Mouse (Mus musculus): ENCODE measurements around the gene Gm49368.

Gene Gm49368

GRCm38 (mm10) chr7:128045640-128046039 lies 16.8 kb upstream of the Gm49368 start:
- ChIA-PET CTCF (no interaction called here), POLR2A (interaction anchor here in 2 of 4 experiments (1.0 to 1.2 kb wide), 2 partner anchors 14 to 105 kb away, joined by 3 read pairs; no protein-coding TSS in a partner anchor)

- ChIA-PET CTCF (no interaction called here), POLR2A (interaction anchor here in 1 of 4 experiments (0.6 kb wide), 1 partner anchor 376 kb away, joined by 3 read pairs; no protein-coding TSS in a partner anchor)
Observed at GRCm38 (mm10) chr7:128048819-128049218, 13.7 kb upstream of the Gm49368 start.

GRCm38 (mm10) chr7:128049254-128049653 lies 13.2 kb upstream of the Gm49368 start:
- POLR2A ChIA-PET: interaction anchor here in 2 of 4 experiments (0.6 kb wide), 2 partner anchors 376 to 469 kb away, joined by 3 to 4 read pairs; no protein-coding TSS in a partner anchor
- CTCF ChIA-PET: interaction anchor here in 1 of 4 experiments (0.7 kb wide), 1 partner anchor 676 kb away, joined by 3 read pairs; no protein-coding TSS in a partner anchor

- CTCF ChIA-PET: interaction anchor here in 1 of 4 experiments (1.1 kb wide), 1 partner anchor 46 kb away, joined by 3 read pairs; no protein-coding TSS in a partner anchor
- POLR2A ChIA-PET: interaction anchor here in 3 of 4 experiments (0.6 to 2.1 kb wide), 5 partner anchors 14 to 40 kb away, joined by 3 to 6 read pairs (median 4); no protein-coding TSS in a partner anchor
Observed at GRCm38 (mm10) chr7:128050739-128051138, 11.7 kb upstream of the Gm49368 start.

GRCm38 (mm10) chr7:128053061-128053460 lies 9.4 kb upstream of the Gm49368 start:
- ChIA-PET CTCF (interaction anchor here in 1 of 4 experiments (0.6 kb wide), 1 partner anchor 16 kb away, joined by 3 read pairs; no protein-coding TSS in a partner anchor), POLR2A (interaction anchor here in 1 of 4 experiments (1.0 to 1.3 kb wide), 3 partner anchors 8 to 21 kb away, joined by 3 read pairs; no protein-coding TSS in a partner anchor)

GRCm38 (mm10) chr7:128056917-128057444 lies 5.5 kb upstream of the Gm49368 start:
- POLR2A ChIA-PET: no interaction called here

GRCm38 (mm10) chr7:128057860-128058259 lies 4.6 kb upstream of the Gm49368 start:
- ChIA-PET CTCF (interaction anchor here in 2 of 4 experiments (0.5 to 0.6 kb wide), 3 partner anchors 139 to 369 kb away, joined by 3 to 5 read pairs (median 4); no protein-coding TSS in a partner anchor), POLR2A (interaction anchor here in 3 of 4 experiments (0.5 to 0.8 kb wide), 4 partner anchors 8 to 587 kb away, joined by 3 to 4 read pairs (median 3); no protein-coding TSS in a partner anchor)

More at GRCm38 (mm10) chr7:128056917-128057444, 5.5 kb upstream of the Gm49368 start:
- CTCF ChIA-PET: interaction anchor here in 1 of 4 experiments (0.7 kb wide), 1 partner anchor 135 kb away, joined by 5 read pairs; no protein-coding TSS in a partner anchor

GRCm38 (mm10) chr7:128058576-128058975 lies 3.9 kb upstream of the Gm49368 start:
- ChIA-PET CTCF (interaction anchor here in 2 of 4 experiments (0.5 to 0.6 kb wide), 3 partner anchors 140 to 369 kb away, joined by 3 to 5 read pairs (median 4); no protein-coding TSS in a partner anchor), POLR2A (interaction anchor here in 1 of 4 experiments (0.6 to 2.5 kb wide), 3 partner anchors 27 to 121 kb away, joined by 3 to 8 read pairs (median 3); no protein-coding TSS in a partner anchor)

- CTCF ChIA-PET: no interaction called here
- POLR2A ChIA-PET: interaction anchor here in 1 of 4 experiments (0.9 to 2.5 kb wide), 2 partner anchors 27 to 49 kb away, joined by 3 to 8 read pairs; no protein-coding TSS in a partner anchor
Observed at GRCm38 (mm10) chr7:128059091-128059490, 3.4 kb upstream of the Gm49368 start.

- ChIA-PET POLR2A (interaction anchor here in 3 of 4 experiments (0.6 to 1.7 kb wide), 5 partner anchors 9 to 70 kb away, joined by 3 to 4 read pairs (median 4); partner anchors contain the start of gene Pycard (in 1 of the 3)), CTCF (no interaction called here)
Observed at GRCm38 (mm10) chr7:128063211-128063781, 813 bp downstream of the Gm49368 start.

- CTCF ChIA-PET: interaction anchor here in 1 of 4 experiments (1.1 kb wide), 1 partner anchor 55 kb away, joined by 3 read pairs; no protein-coding TSS in a partner anchor
- POLR2A ChIA-PET: interaction anchor here in 2 of 4 experiments (0.6 to 1.3 kb wide), 3 partner anchors 13 to 56 kb away, joined by 3 to 4 read pairs (median 3); no protein-coding TSS in a partner anchor
Observed at GRCm38 (mm10) chr7:128065547-128065946, 3.1 kb downstream of the Gm49368 start.

GRCm38 (mm10) chr7:128067847-128068246 lies 5.4 kb downstream of the Gm49368 start:
- CTCF ChIA-PET: no interaction called here
- POLR2A ChIA-PET: interaction anchor here in 1 of 4 experiments (0.6 kb wide), 1 partner anchor 96 kb away, joined by 3 read pairs; no protein-coding TSS in a partner anchor

GRCm38 (mm10) chr7:128069844-128070243 lies 7.4 kb downstream of the Gm49368 start:
- ChIA-PET CTCF (interaction anchor here in 3 of 4 experiments (0.6 to 1.7 kb wide), 5 partner anchors 17 to 952 kb away, joined by 3 to 9 read pairs (median 5); partner anchors contain the start of gene Hsd3b7 (in 1 of the 3)), POLR2A (interaction anchor here (0.5 to 1.2 kb wide), 8 partner anchors 8 to 311 kb away, joined by 3 to 5 read pairs (median 4); partner anchors contain the start of gene Fus (in 1 of the 4))

GRCm38 (mm10) chr7:128071816-128072215 lies 9.3 kb downstream of the Gm49368 start:
- POLR2A ChIA-PET: no interaction called here

GRCm38 (mm10) chr7:128080012-128080411 lies 17.5 kb downstream of the Gm49368 start:
- POLR2A ChIA-PET: interaction anchor here in 3 of 4 experiments (0.6 to 2.3 kb wide), 7 partner anchors 14 to 382 kb away, joined by 3 to 11 read pairs (median 4); partner anchors contain the start of genes Gm49368 (in 1 of the 3), Itgam (in 1 of the 3), Tial1 (in 1 of the 3) and Trim72 (in 1 of the 3)
- CTCF ChIA-PET: no interaction called here

More at GRCm38 (mm10) chr7:128071816-128072215, 9.3 kb downstream of the Gm49368 start:
- CTCF ChIA-PET: interaction anchor here in 1 of 4 experiments (0.6 kb wide), 1 partner anchor 27 kb away, joined by 7 read pairs; no protein-coding TSS in a partner anchor

- POLR2A ChIA-PET: no interaction called here
- CTCF ChIA-PET: no interaction called here
Observed at GRCm38 (mm10) chr7:128089141-128089540, 26.7 kb downstream of the Gm49368 start.

GRCm38 (mm10) chr7:128098135-128098534 lies 35.7 kb downstream of the Gm49368 start:
- POLR2A ChIA-PET: interaction anchor here in 1 of 4 experiments (0.6 to 0.7 kb wide), 2 partner anchors 38 to 82 kb away, joined by 3 to 5 read pairs; no protein-coding TSS in a partner anchor
- CTCF ChIA-PET: interaction anchor here in 1 of 4 experiments (0.7 kb wide), 1 partner anchor 26 kb away, joined by 7 read pairs; no protein-coding TSS in a partner anchor

- ChIA-PET POLR2A (interaction anchor here in 1 of 4 experiments (0.7 kb wide), 1 partner anchor 111 kb away, joined by 3 read pairs; no protein-coding TSS in a partner anchor), CTCF (no interaction called here)
Observed at GRCm38 (mm10) chr7:128100742-128101357, 38.4 kb downstream of the Gm49368 start.
